Mouse (Mus musculus): Measurements from ENCODE around the gene Cd164l2.

GRCm38 (mm10) chr4:133197355-133197754, 14.6 kb upstream of the Cd164l2 start:
- no peak for TF ChIP-seq MAFK (IDR thresholded peaks at IDR 0.05; ENCODE audit: insufficient read depth, low read depth, low read length)
- no peak for TF ChIP-seq HCFC1 (IDR thresholded peaks at IDR 0.05; ENCODE audit: borderline replicate concordance, insufficient read depth, low read length)
- no peak for TF ChIP-seq ZC3H11A (IDR thresholded peaks at IDR 0.05; ENCODE audit: borderline replicate concordance, low read depth, low read length)
